Mouse (Mus musculus) intestine, postnatal 0 days (tissue): ENCODE measurements around the gene Gm12216. TPM values are rescaled to one million over a fixed set of nuclear protein-coding genes. Genes with fewer than 3 reads are reported as not detected.

Experiments
- ATAC-seq: fragments of 200-750 bp; cut with Nextera tagmentation; 2 replicates; pipeline ENCODE4 v1.8.0; 2017; ENCODE audit warnings: mild to moderate bottlenecking, moderate TSS enrichment, moderate library complexity
- H3K27ac ChIP-seq: fragments of 300-500 bp; sonication (generic); 2 replicates; pipeline ENCODE4 v1.5.1; 2014; ENCODE audit warnings: mild to moderate bottlenecking, low read depth, low read length, moderate library complexity
- H3K27me3 ChIP-seq: fragments of 300-500 bp; sonication (generic); replicated peaks from 2 replicates; pipeline ENCODE4 v1.6.1; 2014; ENCODE audit warnings: low read length, mixed read lengths; ENCODE audit not compliant: control insufficient read depth, insufficient read depth
- H3K36me3 ChIP-seq: fragments of 300-500 bp; sonication (generic); 2 replicates; pipeline ENCODE4 v1.6.1; 2014; ENCODE audit warnings: mild to moderate bottlenecking, moderate library complexity; ENCODE audit not compliant: control insufficient read depth, insufficient read depth
- H3K4me1 ChIP-seq: fragments of 300-500 bp; sonication (generic); replicated peaks from 2 replicates; pipeline ENCODE4 v1.6.1; 2014; ENCODE audit warnings: antibody characterized with exemption, low read length, mixed read lengths; ENCODE audit not compliant: control insufficient read depth, insufficient read depth
- H3K4me2 ChIP-seq: fragments of 300-500 bp; sonication (generic); replicated peaks from 2 replicates; pipeline ENCODE4 v1.6.1; 2014; ENCODE audit warnings: low read depth, mild to moderate bottlenecking, moderate library complexity
- H3K4me3 ChIP-seq: fragments of 300-500 bp; sonication (generic); 2 replicates; pipeline ENCODE4 v1.5.1; 2014; ENCODE audit warnings: low read depth, low read length
- H3K9ac ChIP-seq: fragments of 300-500 bp; sonication (generic); 2 replicates; pipeline ENCODE4 v1.6.1; 2014; ENCODE audit warnings: mild to moderate bottlenecking, low read depth, low read length
- H3K9me3 ChIP-seq: fragments of 300-500 bp; sonication (generic); 2 replicates; pipeline ENCODE4 v1.6.1; 2016; ENCODE audit warnings: mixed run types; ENCODE audit not compliant: control insufficient read depth
- CTCF ChIP-seq: sonication (generic); IDR thresholded peaks from 2 replicates; pipeline ENCODE4 v1.5.1; 2016; ENCODE audit warnings: low read depth, mild to moderate bottlenecking, control low read depth, antibody characterized with exemption, moderate library complexity
- WGBS: fragments of 180-500 bp; shearing (Covaris S2); extraction: QIAGEN DNeasy Blood & Tissue Kit; methylation state at CpG from one replicate; pipeline ENCODE4 v1.1.7; 2014; 5-methylcytosine and 5-hydroxymethylcytosine counted together
- polyA plus RNA-seq: library from polyadenylated mRNA; unstranded; fragments of >200 nt; fragmentation: Nextera tagmentation; extraction: Ambion mirVana; gene quantifications from 2 replicates; pipeline ENCODE4 v1.2.1, GENCODE M21; 2015

Gene Gm12216
- polyA plus RNA-seq, 1 experiment from 2014 or later = 6.5 TPM

DNA sequence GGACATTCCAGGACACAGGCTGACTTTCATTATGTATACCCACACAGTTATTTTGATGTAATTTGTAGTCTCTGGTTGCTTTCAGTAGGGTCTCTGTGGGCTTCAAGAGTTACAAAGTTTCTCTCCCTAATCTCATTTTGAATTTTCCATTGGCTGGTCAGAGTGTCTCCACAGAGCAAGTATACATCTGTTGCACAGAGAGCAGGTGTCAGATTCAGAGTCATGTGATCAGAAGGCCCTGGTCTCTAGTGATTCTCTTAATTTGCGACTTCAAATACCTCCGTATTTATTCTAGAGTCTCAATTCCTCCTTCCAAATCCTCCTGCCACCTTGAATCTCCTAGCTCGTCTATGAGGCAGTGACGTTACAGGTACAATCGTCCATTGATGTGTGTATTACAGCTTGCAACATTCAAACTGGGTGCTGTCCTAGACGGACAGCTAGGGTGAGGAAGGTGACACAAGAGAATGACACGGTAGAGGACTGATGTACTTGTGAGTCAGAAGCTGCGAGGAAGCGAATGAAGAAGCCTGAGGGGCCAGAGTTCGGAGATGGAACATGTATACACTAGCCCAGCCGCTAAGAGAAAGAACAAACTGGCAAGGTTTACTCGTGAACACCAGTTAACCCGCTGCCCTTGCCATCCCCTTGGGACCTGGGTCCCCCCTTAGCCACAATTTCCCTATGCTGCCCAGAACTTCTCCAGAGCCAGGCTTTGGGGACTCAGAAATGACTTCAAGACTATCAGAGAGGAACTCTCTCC is 90.5 kb downstream of the Gm12216 start:
- no peak overlapping the region for H3K4me2 ChIP-seq
- H3K27me3 ChIP-seq = no peaks in the 10 kb centered on the region
- no peak for ATAC-seq
- no peak overlapping the region for H3K27ac ChIP-seq
- 0 out of 2 replicates have a peak, but pooled peaks cover 3% of the 10 kb centered on the region for H3K4me1 ChIP-seq
- H3K36me3 ChIP-seq = peaks cover 23% of the 10 kb centered on the region
- no peak overlapping the region for H3K9ac ChIP-seq
- TF ChIP-seq CTCF = no peak
- 77% methylated on average over 13 of the region's 13 CpGs for WGBS
- no peak overlapping the region for H3K4me3 ChIP-seq
- no peaks in the 10 kb centered on the region for H3K9me3 ChIP-seq

- Histone ChIP-seq H3K27ac (peak overlapping the region; percentile 99), H3K4me3 (no peak overlapping the region), H3K36me3 (no peaks in the 10 kb centered on the region), H3K9me3 (no peaks in the 10 kb centered on the region), H3K4me1 (peaks cover 15% of the 10 kb centered on the region), H3K27me3 (no peaks in the 10 kb centered on the region), H3K4me2 (no peak overlapping the region), H3K9ac (no peak overlapping the region)
- 62% methylated on average over 5 of the region's 5 CpGs for WGBS
- no peak for ATAC-seq
- TF ChIP-seq CTCF = no peak
Measured at GRCm38 (mm10) chr11:53764581-53764980, 94.5 kb downstream of the Gm12216 start.

DNA sequence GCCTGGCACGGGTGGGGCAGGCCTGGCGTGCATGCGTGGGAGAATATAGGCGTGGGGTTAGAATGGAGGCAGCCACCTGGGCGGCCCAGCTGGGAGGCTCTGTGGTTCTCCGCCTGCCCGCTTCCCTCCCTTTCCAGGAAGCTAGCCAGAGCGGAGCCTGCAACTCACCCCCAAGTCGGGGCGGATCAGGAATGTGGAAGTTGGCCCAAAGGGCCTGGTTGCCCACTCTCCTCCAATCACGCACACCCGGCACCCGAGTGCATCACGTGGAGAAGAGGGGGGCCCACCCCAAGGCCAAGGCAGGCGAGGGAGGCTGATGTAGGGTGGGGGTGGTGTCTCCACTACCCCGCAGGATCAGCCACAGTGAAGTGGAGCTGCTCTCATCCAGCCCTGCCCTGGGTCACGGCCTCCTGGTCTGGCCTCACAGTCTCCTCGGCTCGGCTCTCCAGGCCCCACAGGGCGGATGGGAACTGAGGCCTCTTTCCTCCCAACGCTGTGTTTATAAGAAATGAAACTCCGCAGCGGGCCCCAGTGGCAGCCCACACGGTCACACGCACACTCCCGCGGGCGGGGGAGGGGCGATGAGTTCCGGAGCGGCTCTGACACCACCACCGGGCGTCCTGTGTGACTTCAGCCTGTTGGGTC is 95.4 kb downstream of the Gm12216 start:
- under 1% methylated on average over 33 of the region's 33 CpGs for WGBS
- Histone ChIP-seq H3K27me3 (no peaks in the 10 kb centered on the region), H3K27ac (peak overlapping the region; percentile 99), H3K4me1 (peaks cover 20% of the 10 kb centered on the region), H3K9me3 (no peaks in the 10 kb centered on the region), H3K4me3 (peak overlapping the region; percentile 29), H3K9ac (peak overlapping the region; percentile 48), H3K4me2 (peak overlapping the region; percentile 69), H3K36me3 (no peaks in the 10 kb centered on the region)
- ATAC-seq = peak; percentile 61
- peak; percentile 73 for TF ChIP-seq CTCF

GRCm38 (mm10) chr11:53762827-53763495 is 96.1 kb downstream of the Gm12216 start:
- H3K36me3 ChIP-seq = no peaks in the 10 kb centered on the region
- peak overlapping the region; percentile 69 for H3K4me2 ChIP-seq
- no peak; the same call in 1 of the 2 replicates for TF ChIP-seq CTCF
- no peaks in the 10 kb centered on the region for H3K27me3 ChIP-seq
- WGBS = 2% methylated on average over 23 of the region's 23 CpGs
- H3K4me1 ChIP-seq = peaks cover 25% of the 10 kb centered on the region
- peak overlapping the region; percentile 29 for H3K4me3 ChIP-seq
- H3K9ac ChIP-seq = peak overlapping the region; percentile 48
- ATAC-seq = peak; percentile 61
- H3K27ac ChIP-seq = peak overlapping the region; percentile 99
- no peaks in the 10 kb centered on the region for H3K9me3 ChIP-seq

DNA sequence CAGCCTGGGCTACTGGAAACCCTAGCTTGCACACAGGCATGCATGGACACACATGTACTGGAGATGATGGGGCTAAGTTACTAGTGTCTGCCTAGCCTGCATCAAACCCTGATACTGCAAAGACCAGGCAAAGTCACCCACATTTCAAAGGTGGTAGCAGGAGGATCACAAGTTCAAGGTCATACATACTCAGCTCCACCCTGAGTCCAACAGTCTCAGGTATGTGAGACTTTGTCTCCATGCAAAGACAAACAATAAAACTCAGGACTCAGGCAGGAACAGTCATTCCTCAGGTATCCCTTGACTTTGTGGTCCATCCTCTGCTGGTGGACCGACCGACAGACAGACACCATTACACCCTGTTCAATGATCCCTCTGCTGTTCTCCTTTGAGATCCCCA is 96.6 kb downstream of the Gm12216 start:
- H3K36me3 ChIP-seq = no peaks in the 10 kb centered on the region
- H3K4me3 ChIP-seq = peak overlapping the region; percentile 29
- 31% methylated on average over 2 of the region's 2 CpGs for WGBS
- H3K27me3 ChIP-seq = no peaks in the 10 kb centered on the region
- H3K4me1 ChIP-seq = peaks cover 25% of the 10 kb centered on the region
- peak overlapping the region; percentile 99 for H3K27ac ChIP-seq
- no peaks in the 10 kb centered on the region for H3K9me3 ChIP-seq
- peak; percentile 22 for ATAC-seq
- H3K4me2 ChIP-seq = peak overlapping the region; percentile 69
- H3K9ac ChIP-seq = peak overlapping the region; percentile 22
- peak; percentile 3; the same call in 1 of the 2 replicates for TF ChIP-seq CTCF

DNA sequence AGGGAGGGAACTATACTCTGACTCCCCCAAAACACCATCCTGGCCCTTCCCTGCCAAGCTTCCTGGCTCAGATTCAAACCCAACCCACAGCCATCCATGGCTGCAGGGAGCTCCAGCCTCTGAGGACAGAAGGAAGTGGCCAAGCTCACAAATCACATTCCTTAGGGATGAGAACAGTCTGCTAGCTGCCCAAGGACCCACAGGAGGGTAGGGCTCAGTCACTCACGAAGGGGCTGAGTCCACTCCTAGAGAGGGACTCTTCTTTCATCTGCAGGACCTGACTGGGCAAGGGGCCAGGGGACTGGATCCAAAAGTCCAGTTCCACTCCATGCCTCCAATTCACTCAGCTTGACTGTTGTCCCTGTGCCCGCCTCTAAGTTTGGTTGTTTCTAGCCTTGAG is 97.2 kb downstream of the Gm12216 start:
- Histone ChIP-seq H3K4me2 (no peak overlapping the region; the same call in 1 of the 2 replicates), H3K9ac (peak overlapping the region; percentile 28), H3K36me3 (no peaks in the 10 kb centered on the region), H3K4me3 (no peak overlapping the region), H3K27ac (peak overlapping the region; percentile 99), H3K4me1 (peaks cover 25% of the 10 kb centered on the region), H3K9me3 (no peaks in the 10 kb centered on the region), H3K27me3 (no peaks in the 10 kb centered on the region)
- ATAC-seq = no peak
- TF ChIP-seq CTCF = no peak
- 36% methylated on average over 2 of the region's 2 CpGs for WGBS
